Mouse (Mus musculus) adrenal gland, postnatal 4 days (tissue): ENCODE data around the gene Dhodh. TPM values are rescaled to one million over a fixed set of nuclear protein-coding genes. Genes with fewer than 3 reads are reported as not detected.

Experiments used
- DNase-seq, 2 experiments: peaks; one replicate each; pipeline ENCODE4 v3.0.0; 2021 to 2022; ENCODE audit warnings: low spot score in 2 of 2, mixed read lengths in 2 of 2
- long read RNA-seq, 2 experiments: library from polyadenylated mRNA; stranded (forward); transcript quantifications; one replicate each; pipeline ENCODE4 v2.0.0; 2021
- total RNA-seq, 2 experiments: library from RNA; stranded (reverse); gene quantifications; 2 replicates each; pipeline ENCODE4 v1.2.3; 2021

The Dhodh gene
- 10 to 100 TPM; 27.2 to 32.1 TPM for total RNA-seq
- long read RNA-seq, experiment 1, transcript Dhodh-201 (9 exons, 2,039 nt) = major isoform, 26 of 34 reads
- long read RNA-seq, experiment 1, partial matches to known transcripts = 2 of 34 reads
- long read RNA-seq, experiment 1, other reads (novel, unspliced or antisense) = 4 of 34 reads
- long read RNA-seq, experiment 2, transcript Dhodh-201 (9 exons, 2,039 nt) = major isoform, 35 of 51 reads
- long read RNA-seq, experiment 2, partial matches to known transcripts = 0 of 51 reads
- long read RNA-seq, experiment 2, other reads (novel, unspliced or antisense) = 15 of 51 reads

GRCm38 (mm10) chr8:109608271-109609152 lies at the start of gene Dhodh:
Dhodh (minus strand) TSS chr8:109608673.
- DNase-seq = peak; percentile 76 to 94

GRCm38 (mm10) chr8:109656860-109657259 lies 48.4 kb upstream of the Dhodh start:
- no peak for DNase-seq

- DNase-seq = no peak
These were observed 42.3 kb upstream of the Dhodh start for GRCm38 (mm10) chr8:109650801-109651200.

GRCm38 (mm10) chr8:109648469-109648868 lies 40.0 kb upstream of the Dhodh start:
- DNase-seq = no peak

GRCm38 (mm10) chr8:109647331-109647730 lies 38.9 kb upstream of the Dhodh start:
- no peak for DNase-seq

- no peak for DNase-seq
These were observed 32.8 kb upstream of the Dhodh start for GRCm38 (mm10) chr8:109641236-109641635.

- DNase-seq = no peak
These were observed 31.9 kb upstream of the Dhodh start for GRCm38 (mm10) chr8:109640410-109640809.

GRCm38 (mm10) chr8:109638851-109639250 lies 30.4 kb upstream of the Dhodh start:
- no peak for DNase-seq

- no peak for DNase-seq
These were observed 26.7 kb upstream of the Dhodh start for GRCm38 (mm10) chr8:109635146-109635545.

- DNase-seq = no peak
These were observed 24.0 kb upstream of the Dhodh start for GRCm38 (mm10) chr8:109632498-109632897.

GRCm38 (mm10) chr8:109628638-109629037 lies 20.2 kb upstream of the Dhodh start:
- DNase-seq = no peak

- DNase-seq = no peak
These were observed 7.1 kb upstream of the Dhodh start for GRCm38 (mm10) chr8:109615569-109615968.

GRCm38 (mm10) chr8:109614243-109615210 lies 6.1 kb upstream of the Dhodh start, which contains the start of gene Pkd1l3:
Pkd1l3 (plus strand) TSS chr8:109614517.
- no peak for DNase-seq

- DNase-seq = no peak
These were observed 655 bp upstream of the Dhodh start for GRCm38 (mm10) chr8:109609153-109609502.

- DNase-seq = no peak
These were observed 823 bp downstream of the Dhodh start for GRCm38 (mm10) chr8:109607650-109608049.

GRCm38 (mm10) chr8:109606725-109607124 lies 1.7 kb downstream of the Dhodh start:
- DNase-seq = no peak

- DNase-seq = peak in 1 of 2 experiments; percentile 32
These were observed 12.6 kb downstream of the Dhodh start for GRCm38 (mm10) chr8:109595854-109596253.

GRCm38 (mm10) chr8:109593117-109593788 lies 15.2 kb downstream of the Dhodh start:
- no peak for DNase-seq

- DNase-seq = no peak
These were observed 16.3 kb downstream of the Dhodh start for GRCm38 (mm10) chr8:109592164-109592563.

- DNase-seq = no peak
These were observed 17.1 kb downstream of the Dhodh start for GRCm38 (mm10) chr8:109591367-109591766.

GRCm38 (mm10) chr8:109590901-109591300 lies 17.6 kb downstream of the Dhodh start:
- DNase-seq = no peak
